Mouse (Mus musculus): ENCODE results near the gene Eng.

DNA sequence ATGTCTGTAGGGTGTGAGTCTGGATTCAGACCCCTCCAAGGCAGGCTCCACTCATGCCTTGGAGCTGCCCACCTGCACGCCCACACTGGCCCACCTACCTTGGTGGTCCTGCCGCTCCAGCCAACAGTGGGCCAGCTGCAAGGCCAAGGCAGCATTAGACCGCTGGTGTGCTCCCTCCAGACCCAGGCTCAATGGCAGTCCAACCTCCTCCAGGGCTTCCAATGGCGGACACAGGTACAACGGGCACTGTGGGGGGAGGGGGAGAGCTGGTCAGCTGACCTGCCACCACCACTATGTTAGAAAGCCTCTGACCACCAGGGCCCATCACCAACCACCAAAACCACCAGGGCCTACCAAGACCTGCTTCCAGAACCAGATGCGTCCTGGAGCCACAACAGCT lies 40.2 kb downstream of the Eng start:
- TF ChIP-seq POLR2AphosphoS2 (IDR thresholded peaks at IDR 0.05; ENCODE audit: insufficient read length, low read depth) (no peak), USF1 (IDR thresholded peaks at IDR 0.05; ENCODE audit: low read depth) (no peak), POLR2A (IDR thresholded peaks at IDR 0.05; ENCODE audit: insufficient read length, low read depth) (no peak)
